Mouse (Mus musculus) ES-Bruce4 (cell line): Measurements from ENCODE around the gene Pick1.

Source experiments
- CTCF ChIP-seq: IDR thresholded peaks from one replicate; pipeline ENCODE4 v1.8.1; 2011; ENCODE audit warnings: low read depth, low read length
- POLR2A ChIP-seq: IDR thresholded peaks from one replicate; pipeline ENCODE4 v1.8.1; 2011; ENCODE audit warnings: low read length; ENCODE audit not compliant: insufficient read depth

- no peak for TF ChIP-seq CTCF
- no peak for TF ChIP-seq POLR2A
Observed at GRCm38 (mm10) chr15:79262786-79263309, 33.9 kb downstream of the Pick1 start.
